Mouse (Mus musculus) liver, embryonic 14.5 days (tissue): ENCODE measurements around the gene Lmbrd2.

Source experiments
- CTCF ChIP-seq: IDR thresholded peaks from 2 replicates; pipeline ENCODE4 v1.5.1; 2016; ENCODE audit warnings: antibody characterized with exemption, low read depth, control low read depth
- EP300 ChIP-seq: IDR thresholded peaks from 2 replicates; pipeline ENCODE4 v1.6.1; 2016; ENCODE audit warnings: antibody characterized with exemption, low read depth

DNA sequence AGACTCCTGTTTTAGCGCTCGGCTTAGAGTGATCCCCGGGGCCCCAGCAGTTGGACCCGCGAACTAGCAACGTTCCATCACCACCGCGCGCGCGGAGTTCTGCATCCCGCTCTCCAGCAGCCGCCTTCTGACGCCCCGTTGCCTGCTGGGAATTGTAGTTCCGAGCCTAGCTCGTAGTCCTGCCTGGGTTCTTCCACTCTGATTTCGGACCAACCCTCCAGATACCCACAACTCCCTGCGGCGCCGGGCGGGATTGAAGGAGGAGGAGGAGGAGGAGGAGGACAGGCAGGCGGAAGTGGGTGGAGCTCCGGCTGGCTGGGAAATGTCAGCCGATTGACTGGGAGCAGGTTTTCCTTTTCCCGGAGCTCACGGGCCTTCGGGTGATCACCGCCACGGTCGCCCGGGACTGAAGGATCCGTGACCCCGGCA, at the start of gene Lmbrd2:
- peak; percentile 14; the same call in 1 of the 2 replicates for TF ChIP-seq CTCF
- no peak for TF ChIP-seq EP300
